Comparison of ENCODE assay signal across 29 mouse cellular contexts in genomic region chr4:109719281-109719680, GRCm38 (mm10). TPM values are rescaled to one million over a fixed set of nuclear protein-coding genes. Genes with fewer than 3 reads are reported as not detected.
DNase-seq lines count a peak whose midpoint lies in the region; ATAC-seq and TF ChIP-seq lines count a peak whose summit lies in the region.
"Had no signal": no experiment of that assay in that cellular context is flagged by ENCODE, and none has a peak within 500 bp of the region (broad histone marks: within the 10 kb centered on the region; RNA-seq: fewer than 3 reads in every experiment).

No protein-coding gene starts in this region.

- H3K4me3 ChIP-seq in gastrocnemius, adult 2 months, result no peak overlapping the region
- H3K4me3 ChIP-seq: erythroblast, embryonic 14.5 days; heart, embryonic 10.5 days; hindbrain, embryonic 12.5 days; liver, embryonic 12.5 days; myocyte; neural tube, embryonic 12.5 days had no signal

- no peak overlapping the region for H3K27ac ChIP-seq in gastrocnemius, adult 2 months
- H3K27ac ChIP-seq: heart, embryonic 10.5 days; hindbrain, embryonic 12.5 days; hindbrain, postnatal 0 days; liver, embryonic 12.5 days; neural tube, embryonic 12.5 days had no signal

- no peak for ATAC-seq in monocyte, adult 5-6 weeks (replicated peaks; ENCODE audit: insufficient number of reproducible peaks, low FRiP score, low TSS enrichment, poor library complexity, severe bottlenecking)
- no peak for ATAC-seq in inflammation-experienced regulatory T-cells, adult 6 months
- ATAC-seq: CD4-positive, CD25-positive, alpha-beta regulatory T cell, adult 4 months; forebrain, embryonic 16.5 days; hindbrain, postnatal 0 days; intestine, embryonic 16.5 days; liver, embryonic 12.5 days; liver, postnatal 0 days; midbrain, embryonic 16.5 days had no signal

- no peak for TF ChIP-seq CTCF in gastrocnemius, adult 2 months (IDR thresholded peaks at IDR 0.05)

- peak; percentile 20 for DNase-seq in gastrocnemius, adult 2 months
- DNase-seq in gastrocnemius, postnatal 36 days, result no peak
- DNase-seq in cerebellum, adult 18-20 months, result peak; percentile 40 to 52
- peak; percentile 48 for DNase-seq in cerebellum, adult 9-10 months
- peak; percentile 24 to 36 for DNase-seq in cerebellum, postnatal 36 days
- DNase-seq: adrenal gland, adult 8-10 months; heart, postnatal 36 days; kidney, adult 9 months; kidney, postnatal 10 days; layer of hippocampus, postnatal 36 days; left cerebral cortex, postnatal 4 days; liver, postnatal 0 days; lung, postnatal 36 days; right cerebral cortex, adult 18-20 months; spleen, adult 18-20 months; thymus, postnatal 25 days had no signal

- intact Hi-C loops in gastrocnemius, adult 2 months (cut with DNase I), result no loop called here
- intact Hi-C loops in gastrocnemius, postnatal 36 days (cut with DNase I), result no loop called here

RNA-seq across cellular contexts. Expression of gene Faf1, which starts 42.9 kb away (rescaled TPM):
- total RNA-seq in gastrocnemius, adult 2 months (2021), result 10 to 100 TPM; 40.7 to 45.6 TPM
- total RNA-seq in gastrocnemius, postnatal 36 days (2021), result 10 to 100 TPM; 32.3 to 35.6 TPM
- total RNA-seq in monocyte, adult 5-6 weeks (2017), result 38.0 to 46.6 TPM (median 46.0 TPM) in 3 replicates
- polyA plus RNA-seq in inflammation-experienced regulatory T-cells, adult 6 months (2017; shearing (Covaris generic)), result 1 to 10 TPM; 3.1 to 5.0 (median 4.8) TPM

RNA-seq across cellular contexts. Expression of gene Cdkn2c, which starts 52.3 kb away (rescaled TPM):
- 10 to 100 TPM in 1 of 2 experiments, 1 to 10 TPM in 1; 8.2 to 14.0 TPM for total RNA-seq in gastrocnemius, adult 2 months (2021)
- total RNA-seq in gastrocnemius, postnatal 36 days (2021), result 1 to 10 TPM; 8.9 to 9.8 TPM
- total RNA-seq in monocyte, adult 5-6 weeks (2017), result 13.2 to 18.8 TPM (median 16.2 TPM) in 3 replicates
- polyA plus RNA-seq in inflammation-experienced regulatory T-cells, adult 6 months (2017; shearing (Covaris generic)), result 10 to 100 TPM; 20.4 to 34.9 (median 20.9) TPM

Comparison
In these comparisons a context has a peak if more than half of its experiments do, and no peak if none do; other contexts are left out.
1. DNase-seq: peak in gastrocnemius, adult 2 months (single experiment), cerebellum, adult 18-20 months (2 of 2), cerebellum, adult 9-10 months (single experiment) and cerebellum, postnatal 36 days (2 of 2); none in gastrocnemius, postnatal 36 days (0 of 2).